ENCODE assay signal across 8 mouse cellular contexts in genomic region chr9:110333135-110333895, GRCm38 (mm10). TPM values are rescaled to one million over a fixed set of nuclear protein-coding genes. Genes with fewer than 3 reads are reported as not detected.
DNase-seq lines count a peak whose midpoint lies in the region; ATAC-seq lines count a peak whose summit lies in the region.

Gene Scap, plus strand, starts transcription at chr9:110333288.

- H3K36me3 ChIP-seq in heart, embryonic 14.5 days (ENCODE audit: control insufficient read depth, insufficient read depth, low read length) = no peaks in the 10 kb centered on the region
- no peaks in the 10 kb centered on the region for H3K36me3 ChIP-seq in liver, embryonic 13.5 days
- no peaks in the 10 kb centered on the region for H3K36me3 ChIP-seq in stomach, embryonic 16.5 days (ENCODE audit: control insufficient read depth, insufficient read depth, low read length)

- H3K9ac ChIP-seq in heart, embryonic 14.5 days (ENCODE audit: low read length) = peak within 1 kb of the TSS; percentile 72
- peak within 1 kb of the TSS; percentile 86 for H3K9ac ChIP-seq in liver, embryonic 13.5 days
- H3K9ac ChIP-seq in stomach, embryonic 16.5 days (ENCODE audit: low read length) = peak within 1 kb of the TSS; percentile 83

- no peaks in the 10 kb centered on the region; the same call in 1 of the 2 replicates for H3K4me1 ChIP-seq in brown adipose tissue, adult 24 weeks (ENCODE audit: control insufficient read depth, insufficient read depth, insufficient read length, low read length)
- H3K4me1 ChIP-seq in heart, embryonic 14.5 days (ENCODE audit: control insufficient read depth in 2 of 2, insufficient read depth in 2 of 2, low read length in 2 of 2) = peaks cover 4 to 19% of the 10 kb centered on the region in 2 experiments; a peak in 3 of 4 replicates
- peaks cover 51% of the 10 kb centered on the region for H3K4me1 ChIP-seq in liver, embryonic 13.5 days (replicated peaks)
- H3K4me1 ChIP-seq in stomach, embryonic 16.5 days (ENCODE audit: control insufficient read depth, insufficient read depth, low read length) = no peaks in the 10 kb centered on the region; the same call in 1 of the 2 replicates

- H3K4me3 ChIP-seq in brown adipose tissue, adult 24 weeks (ENCODE audit: insufficient read depth, low read depth, low read length) = peak within 1 kb of the TSS; percentile 72
- H3K4me3 ChIP-seq in heart, embryonic 14.5 days (ENCODE audit: control insufficient read depth in 1 of 2, insufficient read depth in 1 of 2, low read depth in 1 of 2, low read length in 2 of 2) = peak within 1 kb of the TSS; percentile 70 to 77
- H3K4me3 ChIP-seq in liver, embryonic 13.5 days (replicated peaks) = peak within 1 kb of the TSS; percentile 84
- H3K4me3 ChIP-seq in stomach, embryonic 16.5 days (replicated peaks; ENCODE audit: low read length) = peak within 1 kb of the TSS; percentile 64

- H3K9me3 ChIP-seq in heart, embryonic 14.5 days (ENCODE audit: control insufficient read depth, low read length) = no peaks in the 10 kb centered on the region
- H3K9me3 ChIP-seq in liver, embryonic 13.5 days (replicated peaks) = no peaks in the 10 kb centered on the region
- no peaks in the 10 kb centered on the region for H3K9me3 ChIP-seq in stomach, embryonic 16.5 days (replicated peaks; ENCODE audit: control insufficient read depth, low read length)

- peak; percentile 91 for ATAC-seq in heart, embryonic 14.5 days (ENCODE audit: insufficient number of reproducible peaks, insufficient read depth, low FRiP score, low read depth)
- peak; percentile 93 for ATAC-seq in liver, embryonic 13.5 days (ENCODE audit: low read depth)
- ATAC-seq in stomach, embryonic 16.5 days (ENCODE audit: insufficient read depth, low FRiP score) = peak; percentile 93

- no peak within 1 kb of the TSS for H3K27ac ChIP-seq in brown adipose tissue, adult 24 weeks (replicated peaks; ENCODE audit: low read depth, low read length)
- no peak within 1 kb of the TSS; a peak in 1 of 4 replicates for H3K27ac ChIP-seq in heart, embryonic 14.5 days (replicated peaks in 1 of 2; ENCODE audit: control insufficient read depth in 1 of 2, insufficient read depth in 1 of 2, low read depth in 2 of 2, low read length in 2 of 2)
- peak within 1 kb of the TSS; percentile 50 for H3K27ac ChIP-seq in liver, embryonic 13.5 days
- H3K27ac ChIP-seq in stomach, embryonic 16.5 days (ENCODE audit: low read length) = peak within 1 kb of the TSS; percentile 25; the same call in 1 of the 2 replicates

- 1% methylated on average over 62 of the region's 78 CpGs for WGBS in heart, embryonic 14.5 days
- WGBS in liver, embryonic 13.5 days (ENCODE audit: insufficient replicate concordance) = under 1% methylated on average over 72 of the region's 78 CpGs
- 1% methylated on average over 77 of the region's 78 CpGs for WGBS in stomach, embryonic 16.5 days

- H3K4me2 ChIP-seq in heart, embryonic 14.5 days (ENCODE audit: low read length) = peak within 1 kb of the TSS; percentile 73
- peak within 1 kb of the TSS; percentile 88 for H3K4me2 ChIP-seq in liver, embryonic 13.5 days
- peak within 1 kb of the TSS; percentile 79 for H3K4me2 ChIP-seq in stomach, embryonic 16.5 days (ENCODE audit: low read depth, low read length)

- peak; percentile 98 for DNase-seq in CD4-positive, CD25-positive, alpha-beta regulatory T cell, adult 2 months (ENCODE audit: low read depth, low spot score)
- peak; percentile 84 for DNase-seq in fibroblast of lung, adult 2 months (ENCODE audit: low read depth)
- peak; percentile 97 for DNase-seq in kidney, postnatal 14 days
- DNase-seq in liver, embryonic 13.5 days = peak; percentile 91
- peak; percentile 100 for DNase-seq in neural tube, embryonic 10.5 days (ENCODE audit: extremely low spot score, low spot score)

- H3K27me3 ChIP-seq in heart, embryonic 14.5 days (ENCODE audit: control insufficient read depth, insufficient read depth, low read length) = no peaks in the 10 kb centered on the region
- H3K27me3 ChIP-seq in liver, embryonic 13.5 days = no peaks in the 10 kb centered on the region
- H3K27me3 ChIP-seq in stomach, embryonic 16.5 days (ENCODE audit: control insufficient read depth, insufficient read depth, low read length) = no peaks in the 10 kb centered on the region

RNA-seq across cellular contexts. Expression of gene Scap, which starts in this region (rescaled TPM):
- 14.6 and 18.7 TPM in 2 replicates for polyA plus RNA-seq in brown adipose tissue, adult 24 weeks (2012; ENCODE audit: insufficient read depth, insufficient read length, missing spikeins)
- polyA plus RNA-seq in heart, embryonic 14.5 days (2014; fragmentation: Nextera tagmentation; extraction: Ambion mirVana) = 14.9 and 16.1 TPM in 2 replicates
- 20.6 and 23.2 TPM in 2 replicates for polyA plus RNA-seq in liver, embryonic 13.5 days (2015; fragmentation: Nextera tagmentation; extraction: Ambion mirVana)
- polyA plus RNA-seq in stomach, embryonic 16.5 days (2015; fragmentation: Nextera tagmentation; extraction: Ambion mirVana) = 36.1 and 36.8 TPM in 2 replicates

Comparison
In these comparisons a context has a peak if more than half of its experiments do, and no peak if none do; other contexts are left out.
1. H3K27ac ChIP-seq: peak in liver, embryonic 13.5 days (single experiment) and stomach, embryonic 16.5 days (single experiment); none in brown adipose tissue, adult 24 weeks (single experiment) and heart, embryonic 14.5 days (0 of 2).
2. Peak in every context shown above with its lines, with median percentiles within 50 percentile points of each other: DNase-seq, H3K4me3 ChIP-seq, ATAC-seq, H3K4me2 ChIP-seq and H3K9ac ChIP-seq.